Mouse (Mus musculus) right cerebral cortex, postnatal 4 days (tissue): ENCODE measurements around the gene Itgal.
A peak's percentile ranks its signal among the peaks of the same experiment; 100 is the strongest.
"Not testable (repeated sequence)": the region's sequence is repeated elsewhere in the genome, so short reads cannot be mapped to it uniquely, and the experiment has no call there.

Experiments used
- DNase-seq: peaks from one replicate; pipeline ENCODE4 v3.0.0-alpha.2; 2022

Itgal gene

GRCm38 (mm10) chr7:127343351-127344019, 47.4 kb downstream of the Itgal start:
- DNase-seq, result no peak

GRCm38 (mm10) chr7:127344371-127344770, 48.3 kb downstream of the Itgal start:
- no peak for DNase-seq

GRCm38 (mm10) chr7:127345092-127345491, 49.0 kb downstream of the Itgal start:
- DNase-seq, result peak; percentile 55

GRCm38 (mm10) chr7:127345512-127346325, 49.7 kb downstream of the Itgal start, which contains the start of gene Zfp768:
Gene Zfp768, minus strand, starts transcription at chr7:127345589.
- peak; percentile 99 for DNase-seq

- DNase-seq, result no peak
These were observed 50.6 kb downstream of the Itgal start for GRCm38 (mm10) chr7:127346676-127347075.

GRCm38 (mm10) chr7:127351230-127352004, 55.4 kb downstream of the Itgal start:
- no peak for DNase-seq

- no peak for DNase-seq
These were observed 59.7 kb downstream of the Itgal start for GRCm38 (mm10) chr7:127355796-127356195.

GRCm38 (mm10) chr7:127357871-127358270, 61.8 kb downstream of the Itgal start:
- DNase-seq, result no peak

- DNase-seq, result no peak
These were observed 62.4 kb downstream of the Itgal start for GRCm38 (mm10) chr7:127358472-127358871.

- DNase-seq, result no peak
These were observed 64.2 kb downstream of the Itgal start for GRCm38 (mm10) chr7:127360265-127360664.

GRCm38 (mm10) chr7:127361449-127361848, 65.4 kb downstream of the Itgal start:
- DNase-seq, result no peak

- not testable (repeated sequence) for DNase-seq
These were observed 66.4 kb downstream of the Itgal start for GRCm38 (mm10) chr7:127362418-127362817.

GRCm38 (mm10) chr7:127363475-127363921, 67.4 kb downstream of the Itgal start:
- no peak for DNase-seq

- no peak for DNase-seq
These were observed 68.1 kb downstream of the Itgal start for GRCm38 (mm10) chr7:127364166-127364565.

- no peak for DNase-seq
These were observed 70.2 kb downstream of the Itgal start for GRCm38 (mm10) chr7:127366249-127366648.

GRCm38 (mm10) chr7:127371213-127371612, 75.2 kb downstream of the Itgal start:
- DNase-seq, result no peak

GRCm38 (mm10) chr7:127371870-127372269, 75.8 kb downstream of the Itgal start:
- DNase-seq, result not testable (repeated sequence)

GRCm38 (mm10) chr7:127375271-127376245, 79.5 kb downstream of the Itgal start, which contains the start of gene Zfp747:
Gene Zfp747, minus strand, starts transcription at chr7:127376050.
- peak; percentile 83 for DNase-seq

GRCm38 (mm10) chr7:127378310-127378921, 82.4 kb downstream of the Itgal start:
- DNase-seq, result no peak
